Mouse (Mus musculus) embryo, embryonic 11 days (tissue): Measurements from ENCODE around the gene Srsf1.
A peak's percentile ranks its signal among the peaks of the same experiment; 100 is the strongest.

Source experiments
- DNase-seq: peaks from one replicate; pipeline ENCODE4 v3.0.0-alpha.2; 2015

The Srsf1 gene

GRCm38 (mm10) chr11:88075701-88076100 is 28.5 kb downstream of the Srsf1 start:
- DNase-seq = no peak

GRCm38 (mm10) chr11:88076394-88076793 is 29.2 kb downstream of the Srsf1 start:
- DNase-seq = no peak

- no peak for DNase-seq
Measured at GRCm38 (mm10) chr11:88083699-88084098, 36.5 kb downstream of the Srsf1 start.

- peak; percentile 97 for DNase-seq
Measured at GRCm38 (mm10) chr11:88086737-88087627, 39.8 kb downstream of the Srsf1 start.

- DNase-seq = no peak
Measured at GRCm38 (mm10) chr11:88089150-88089549, 42.0 kb downstream of the Srsf1 start.

- DNase-seq = no peak
Measured at GRCm38 (mm10) chr11:88090293-88090692, 43.1 kb downstream of the Srsf1 start.

- no peak for DNase-seq
Measured at GRCm38 (mm10) chr11:88091949-88092348, 44.8 kb downstream of the Srsf1 start.

- no peak for DNase-seq
Measured at GRCm38 (mm10) chr11:88097173-88097572, 50.0 kb downstream of the Srsf1 start.

- no peak for DNase-seq
Measured at GRCm38 (mm10) chr11:88098021-88098729, 51.0 kb downstream of the Srsf1 start, which contains the start of gene Cuedc1. Gene Cuedc1, plus strand, starts transcription at chr11:88098058.

- peak; percentile 91 for DNase-seq
Measured at GRCm38 (mm10) chr11:88098787-88099598, 51.8 kb downstream of the Srsf1 start.

GRCm38 (mm10) chr11:88099599-88100023 is 52.4 kb downstream of the Srsf1 start:
- peak; percentile 86 for DNase-seq

- DNase-seq = no peak
Measured at GRCm38 (mm10) chr11:88100170-88100569, 53.0 kb downstream of the Srsf1 start.
